Mouse (Mus musculus) layer of hippocampus, postnatal 36 days (tissue): ENCODE measurements around the gene Dph1. TPM values are rescaled to one million over a fixed set of nuclear protein-coding genes. Genes with fewer than 3 reads are reported as not detected.

Experiments used
- DNase-seq, 2 experiments: peaks; one replicate each; pipeline ENCODE4 v3.0.0; 2022
- total RNA-seq, 2 experiments: library from RNA; stranded (reverse); gene quantifications; 2 replicates each; pipeline ENCODE4 v1.2.3; 2021

The Dph1 gene
- total RNA-seq, 2 experiments from 2014 or later = 33.4 to 33.9 TPM

DNA sequence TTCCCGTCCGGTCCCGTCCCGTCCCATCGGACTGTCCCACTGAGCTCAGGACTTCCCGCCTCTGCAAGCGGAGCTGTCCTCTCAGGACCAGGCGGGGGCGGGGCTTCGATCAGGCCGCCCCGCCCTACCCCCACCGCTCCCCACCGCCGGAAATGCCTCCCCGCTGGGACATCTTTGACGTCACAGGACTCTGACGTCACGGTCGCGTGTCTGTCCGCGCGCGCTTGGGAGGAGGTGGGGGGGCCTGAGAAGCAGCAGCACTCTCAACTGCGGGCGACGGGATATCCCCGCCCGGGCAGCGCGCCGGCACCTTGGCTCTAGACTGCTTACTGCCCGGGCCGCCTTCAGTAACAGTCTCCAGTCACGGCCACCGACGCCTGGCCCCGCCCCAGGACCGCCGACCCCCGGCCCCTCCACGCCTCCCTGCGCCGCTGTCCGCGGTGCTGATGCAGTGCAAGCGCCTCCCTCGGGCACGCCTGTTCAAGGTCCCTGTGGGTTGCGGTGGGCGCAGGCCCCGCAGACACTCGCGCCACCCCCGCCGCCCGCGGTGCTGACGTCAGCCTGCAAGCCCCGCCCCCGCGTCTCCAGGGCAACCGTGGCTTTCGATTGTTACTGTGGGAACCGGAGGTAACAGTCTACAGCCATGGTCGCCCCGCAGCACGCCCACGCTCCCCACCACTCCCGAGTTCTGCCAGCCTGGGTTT, 17.8 kb downstream of the Dph1 start:
- peak; percentile 93 to 97 for DNase-seq

DNA sequence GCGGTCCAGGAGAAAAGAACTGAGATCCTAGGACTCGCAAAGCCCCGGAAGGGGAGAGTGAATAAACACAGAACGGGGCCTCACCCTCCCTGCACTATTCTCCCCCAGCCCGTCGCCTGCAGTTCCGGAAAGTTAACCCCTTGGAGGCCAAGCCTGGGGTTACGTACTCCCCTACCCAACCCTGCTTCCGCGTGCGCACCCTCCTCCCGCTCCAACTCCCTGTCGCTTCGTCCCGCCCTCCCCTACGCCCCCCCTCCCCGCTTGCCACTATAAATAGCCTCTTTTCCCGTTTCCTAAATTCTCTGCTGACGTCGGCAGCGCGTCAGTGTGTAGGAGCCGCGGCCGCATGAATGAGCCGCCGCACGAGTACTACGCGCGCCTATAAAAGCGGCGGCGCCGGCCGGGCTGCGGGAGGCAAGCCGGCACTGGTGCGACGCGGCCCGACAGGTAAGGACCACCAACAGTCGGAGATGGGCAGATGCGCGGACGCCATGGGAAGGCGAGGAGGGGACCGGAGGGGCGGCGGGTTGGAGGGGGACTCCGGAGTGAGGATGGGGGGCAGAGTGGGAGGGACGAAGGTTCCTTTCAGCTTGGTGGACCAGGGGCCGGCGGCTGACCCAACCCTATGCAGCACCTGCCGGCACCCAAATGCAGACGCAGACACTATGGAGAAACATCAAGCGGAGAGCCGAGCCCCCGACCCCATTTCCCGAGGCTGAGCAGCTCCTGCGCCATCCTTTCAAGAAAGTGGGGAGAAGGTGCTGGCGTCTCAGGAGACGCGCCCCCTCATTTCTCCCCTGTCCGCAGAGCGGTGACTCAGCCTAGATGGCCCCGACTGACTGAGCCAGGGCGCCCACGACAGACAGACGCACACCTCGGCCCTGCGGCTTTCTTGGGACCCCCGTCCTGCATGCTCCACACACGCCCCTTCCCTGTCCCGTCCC, 18.6 kb downstream of the Dph1 start:
- peak in 1 of 2 experiments; percentile 62 for DNase-seq

DNA sequence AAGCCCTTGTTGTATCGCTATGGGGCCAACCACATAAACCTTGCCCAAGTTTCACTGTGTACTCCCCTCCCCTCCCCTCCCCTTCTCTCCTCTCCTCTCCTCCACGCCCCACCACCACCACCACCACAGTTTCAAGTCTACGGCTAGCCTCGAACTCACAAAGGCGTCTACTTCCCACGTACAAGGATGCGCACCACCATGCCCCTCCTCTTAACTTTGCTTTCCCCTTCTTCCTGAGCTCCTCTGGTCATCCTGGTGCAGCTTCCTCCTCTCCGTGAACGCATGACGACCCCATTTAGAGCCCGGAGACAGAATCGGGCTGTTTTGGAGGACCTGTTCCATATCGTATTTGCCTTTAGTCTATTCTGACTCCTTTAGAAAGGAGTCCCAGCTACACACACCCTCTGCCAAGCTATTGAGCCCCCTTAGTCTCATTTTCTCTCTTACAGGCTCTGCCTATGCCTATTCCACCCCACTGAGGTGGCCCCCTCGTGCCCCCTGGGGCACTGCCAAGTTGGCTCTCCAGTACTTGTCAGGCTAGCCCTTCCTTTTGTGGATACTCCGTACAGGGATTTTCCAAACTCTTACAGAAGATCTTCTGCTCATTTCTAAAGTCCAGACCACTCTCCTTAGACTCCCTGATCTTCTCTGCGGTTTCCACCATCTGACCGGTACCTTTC, 19.7 kb downstream of the Dph1 start:
- DNase-seq = no peak

DNA sequence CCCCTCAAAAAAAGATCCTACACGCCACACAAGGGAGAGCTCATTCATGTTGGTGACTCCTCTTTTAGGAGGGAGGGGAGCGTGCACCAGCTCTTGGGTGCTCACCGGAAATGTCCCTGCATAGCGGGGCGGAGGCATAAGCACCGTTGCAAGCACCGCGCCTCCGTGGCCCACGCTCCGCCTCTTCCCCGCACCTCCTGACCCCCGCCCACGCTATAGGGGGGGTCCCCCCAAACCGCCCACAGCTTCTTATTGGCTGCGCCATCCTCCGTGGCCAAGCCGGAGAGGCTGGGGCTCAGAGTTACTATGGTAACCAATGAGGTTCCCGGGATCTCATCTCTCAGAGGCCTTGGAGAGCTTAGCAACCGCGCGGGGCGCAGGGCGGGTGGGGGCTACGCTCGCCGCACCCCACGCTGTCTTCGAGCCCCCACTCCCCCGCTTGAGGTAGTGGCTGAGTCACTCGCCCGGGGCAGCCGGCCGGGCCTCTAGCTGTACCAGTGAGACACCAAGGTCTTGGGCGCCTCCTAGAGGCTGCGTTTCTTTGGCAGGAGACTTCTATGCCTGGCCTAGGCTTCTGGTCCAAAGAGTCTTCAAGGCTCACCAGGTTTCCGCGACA, 20.8 kb downstream of the Dph1 start:
- peak; percentile 90 for DNase-seq

DNA sequence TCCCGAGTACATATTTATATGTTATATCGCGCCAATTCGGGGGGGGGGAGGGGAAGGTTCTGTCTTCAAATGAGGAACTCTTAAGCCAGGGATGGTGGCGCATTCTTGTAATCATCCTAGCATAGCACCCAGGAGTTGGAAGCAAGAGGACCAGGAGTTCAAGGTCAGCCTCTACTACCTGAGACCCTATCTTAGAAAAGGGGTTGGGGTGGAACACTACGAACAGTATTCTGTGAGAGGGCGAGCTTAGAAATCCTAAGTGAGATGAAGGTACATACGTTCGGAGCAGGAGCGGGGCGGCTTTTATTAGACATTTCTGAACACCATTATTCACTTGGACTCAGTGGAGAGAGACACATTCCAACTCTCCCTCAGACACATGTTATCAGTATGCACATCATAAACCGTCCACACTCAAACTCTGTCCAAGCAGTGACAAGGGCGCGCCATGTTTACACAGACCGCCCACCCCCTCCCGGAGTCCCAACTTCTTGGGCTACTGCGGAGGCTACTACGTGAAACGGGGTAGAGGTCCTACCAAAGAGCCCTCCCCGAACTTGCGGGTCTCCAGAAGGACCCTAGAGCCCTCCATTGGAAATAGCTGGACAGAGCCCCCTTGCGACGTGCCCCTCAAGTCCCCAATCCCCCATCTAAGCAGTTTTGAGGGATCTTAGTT, 21.5 kb downstream of the Dph1 start, which contains the start of gene Hic1:
TSS of gene Hic1 (minus strand) at position 115 of the 676 bp plus-strand sequence.
- no peak for DNase-seq

DNA sequence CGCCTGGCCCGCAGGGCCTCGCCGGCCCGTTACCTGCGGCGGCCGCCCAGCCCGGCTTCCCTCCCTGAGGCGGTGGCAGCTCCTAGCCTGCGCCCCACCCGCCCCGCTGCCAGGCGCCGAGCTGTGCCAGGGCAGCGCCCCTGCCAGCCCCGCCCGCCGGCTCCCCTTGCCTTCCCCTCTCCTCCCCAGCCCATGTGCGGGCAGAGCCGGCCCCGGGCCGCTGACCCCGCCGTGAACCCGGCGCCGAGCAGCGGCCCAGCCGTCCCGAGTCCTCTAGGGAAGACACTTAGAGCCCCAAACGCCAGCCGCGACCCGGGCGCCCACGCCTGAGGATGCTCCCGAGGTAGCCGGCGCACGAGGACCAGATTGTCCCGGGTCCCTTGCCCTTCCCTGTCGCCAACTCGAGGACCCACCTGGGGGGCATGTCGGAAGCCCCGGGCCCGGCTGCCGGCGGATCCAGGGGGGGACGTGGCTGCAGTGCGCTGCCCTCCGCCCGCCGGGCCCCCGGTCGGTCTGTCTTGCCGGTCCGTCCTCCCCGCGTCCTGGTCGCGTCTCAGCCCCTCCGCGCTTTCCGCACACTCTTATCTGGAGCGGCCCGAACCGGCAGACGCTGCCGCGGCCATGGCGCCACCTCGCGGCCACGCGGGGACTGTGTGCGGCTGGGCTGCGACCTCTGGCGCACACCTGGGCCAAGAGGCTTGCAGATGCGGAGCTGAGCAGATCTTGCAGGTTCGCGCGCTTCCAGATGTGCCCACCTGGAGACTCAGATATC, 22.3 kb downstream of the Dph1 start:
- peak in 1 of 2 experiments; percentile 74 for DNase-seq

DNA sequence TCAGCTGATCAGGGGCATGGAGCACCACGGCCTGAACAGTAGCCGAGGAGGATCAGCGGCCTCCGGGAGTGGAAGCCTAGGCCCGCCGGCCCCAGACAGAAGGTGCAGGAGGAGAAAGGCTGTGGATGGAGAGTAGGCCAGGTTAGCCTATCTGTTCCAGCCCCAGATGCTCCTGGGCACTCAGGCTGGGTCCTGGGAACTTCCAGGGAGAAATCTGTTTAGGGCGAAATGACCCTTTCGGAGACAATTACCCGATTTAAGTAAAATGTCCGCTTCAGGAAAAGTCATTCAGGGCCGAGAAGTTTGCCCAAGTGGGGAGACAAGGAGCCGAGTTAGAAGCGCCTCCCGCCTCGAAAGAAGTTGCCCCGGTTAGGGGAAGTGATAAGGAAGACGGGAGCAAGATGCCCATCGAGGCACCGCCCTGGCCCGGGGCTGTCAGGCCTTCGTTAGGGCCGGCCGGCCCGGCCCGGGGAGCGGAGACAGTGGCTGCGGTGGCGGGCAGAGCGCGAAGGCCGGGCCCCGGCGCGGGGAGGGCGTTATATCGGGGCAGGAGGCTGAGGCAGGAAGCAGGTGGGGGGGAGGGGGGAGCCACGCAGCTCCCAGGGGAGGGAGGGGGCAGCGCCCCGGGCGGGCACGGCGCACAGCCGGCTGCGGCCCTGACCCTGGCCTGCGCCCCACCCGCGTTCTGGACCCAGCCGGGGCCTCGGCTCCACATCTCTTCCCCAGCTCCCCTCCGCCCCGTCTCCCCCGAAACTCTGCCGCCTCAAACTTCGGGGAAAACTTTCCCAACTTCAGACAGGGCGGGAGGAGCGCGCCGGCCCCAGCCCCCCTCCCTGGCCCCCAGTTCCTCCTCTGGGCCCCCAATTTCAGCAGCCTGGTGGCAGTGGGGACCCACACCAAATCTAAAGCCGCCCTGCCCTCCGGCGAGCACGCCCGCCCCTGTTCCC, 23.1 kb downstream of the Dph1 start:
- DNase-seq = peak in 1 of 2 experiments; percentile 2

DNA sequence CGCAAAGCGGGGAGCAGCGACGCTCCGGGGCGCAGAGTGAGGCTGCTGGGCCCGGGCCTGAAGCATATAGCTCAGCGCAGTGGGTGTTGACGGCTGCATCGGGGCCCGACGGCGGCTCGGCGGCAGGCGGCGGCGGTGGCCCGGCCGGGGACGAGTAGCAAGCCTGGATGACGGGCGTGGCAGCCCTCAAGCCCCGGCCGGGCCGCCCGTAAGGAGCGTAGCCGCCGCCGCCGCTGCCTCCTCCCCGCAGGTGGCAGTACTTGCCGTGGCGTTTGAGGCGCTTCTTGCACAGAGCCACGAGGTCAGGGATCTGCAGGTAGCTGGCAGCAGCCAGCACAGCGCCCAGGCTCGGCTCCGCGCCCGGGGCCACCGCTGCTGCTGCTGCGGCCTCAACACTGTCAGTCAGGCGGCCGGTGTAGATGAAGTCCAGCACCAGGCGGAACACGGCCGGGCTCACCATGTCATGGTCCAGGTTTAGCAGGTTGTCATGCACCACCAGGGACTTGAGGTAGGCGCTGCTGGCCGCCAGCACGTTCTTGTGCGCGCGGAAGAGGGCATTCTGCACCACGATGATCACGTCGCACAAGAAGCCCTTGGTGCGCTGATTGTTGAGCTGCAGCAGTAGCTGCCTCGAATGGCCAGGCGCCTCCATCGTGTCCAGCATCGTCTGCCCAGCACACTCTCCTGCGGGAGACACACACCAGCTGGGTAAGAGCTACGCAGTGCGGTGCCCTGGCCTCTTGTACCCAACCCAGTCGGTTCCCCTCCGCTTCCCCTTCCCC, 24.0 kb downstream of the Dph1 start:
- DNase-seq = peak in 1 of 2 experiments; percentile 10

DNA sequence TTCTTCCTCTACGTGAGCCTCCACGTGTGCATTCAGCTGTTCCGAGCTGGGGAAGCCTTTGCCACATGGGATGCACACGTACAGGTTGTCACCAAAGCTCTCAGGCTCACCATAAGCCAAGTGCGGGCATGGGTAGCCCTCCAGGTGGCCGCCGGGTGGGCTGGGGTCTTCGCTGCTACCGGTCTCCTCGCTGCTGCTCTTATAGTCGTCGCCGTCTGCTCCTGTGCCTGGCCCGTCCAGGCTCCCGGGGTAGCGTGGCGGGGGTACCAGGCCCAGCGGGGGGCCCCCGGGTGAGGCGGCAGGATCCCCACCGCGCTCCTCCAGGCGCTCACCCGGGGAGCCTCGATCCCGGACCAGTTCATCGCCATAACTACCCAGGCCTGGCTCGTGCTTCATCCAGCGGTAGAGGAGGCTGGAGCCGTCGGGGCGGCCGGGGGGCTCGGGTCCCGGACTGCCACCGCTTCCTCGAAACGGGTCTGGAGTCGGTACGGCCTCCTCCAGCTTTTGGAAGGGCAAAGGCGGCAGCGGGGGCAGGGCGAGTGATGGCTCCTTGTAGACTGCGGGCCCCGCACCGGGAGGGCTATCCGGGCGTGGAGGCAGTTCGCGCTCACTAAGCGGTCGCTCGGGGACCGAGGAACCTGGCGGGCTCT, 24.7 kb downstream of the Dph1 start:
- no peak for DNase-seq

DNA sequence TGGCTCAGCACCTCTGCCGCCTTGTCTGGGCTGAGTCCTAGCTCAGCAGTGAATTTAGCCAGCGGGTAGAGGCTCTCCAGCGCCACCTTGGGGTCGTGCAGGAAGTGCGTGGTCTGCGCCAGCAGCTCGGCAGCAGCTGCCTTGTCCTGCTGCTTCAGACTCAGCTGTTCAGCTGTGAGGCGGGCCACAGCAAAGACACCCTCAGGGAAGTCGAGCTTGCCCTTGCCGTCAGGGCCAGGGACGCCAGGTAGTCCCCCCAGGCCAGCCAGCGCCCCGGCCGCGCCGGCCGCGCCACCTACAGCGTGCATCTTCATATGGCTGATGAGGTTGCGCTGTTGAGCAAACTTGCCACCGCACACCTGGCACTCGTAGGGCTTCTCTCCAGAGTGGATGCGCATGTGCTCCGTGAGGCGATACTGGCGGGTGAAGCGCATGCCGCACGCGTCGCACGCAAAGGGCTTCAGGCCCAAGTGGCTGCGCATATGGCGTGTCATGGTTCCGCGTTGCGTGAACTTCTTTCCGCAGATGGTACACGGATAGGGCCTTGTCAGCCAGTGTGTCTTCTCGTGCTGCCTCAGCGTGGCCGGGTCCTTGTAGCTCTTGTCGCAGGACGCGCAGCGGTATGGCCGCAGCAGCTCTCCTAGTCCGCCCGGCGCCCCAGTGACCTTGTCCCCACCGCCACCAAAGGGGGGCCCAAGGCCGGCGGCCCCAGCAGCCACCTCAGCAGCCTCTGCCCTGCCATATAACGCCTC, 25.4 kb downstream of the Dph1 start:
- peak; percentile 77 to 82 for DNase-seq

DNA sequence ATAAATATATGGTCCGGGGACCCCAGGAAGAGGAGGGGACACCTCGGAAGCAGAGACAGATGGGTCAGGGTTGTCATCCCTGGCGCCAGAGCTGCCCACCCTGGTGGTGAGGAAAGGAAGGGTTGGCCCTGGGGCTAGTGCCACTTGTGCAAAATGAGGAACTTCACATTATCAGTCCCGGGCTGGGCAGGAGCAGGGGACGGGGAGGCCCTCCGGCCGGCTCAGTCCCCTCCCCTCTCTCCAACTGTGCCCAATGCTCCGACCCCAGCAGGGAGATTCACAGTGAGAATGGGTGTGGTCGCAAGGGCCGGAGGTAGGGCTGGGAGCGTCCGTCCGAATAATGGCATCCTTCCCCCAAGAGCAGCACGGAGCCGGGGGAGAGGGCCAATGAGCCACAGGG, 26.3 kb downstream of the Dph1 start:
- DNase-seq = peak in 1 of 2 experiments; percentile 6

DNA sequence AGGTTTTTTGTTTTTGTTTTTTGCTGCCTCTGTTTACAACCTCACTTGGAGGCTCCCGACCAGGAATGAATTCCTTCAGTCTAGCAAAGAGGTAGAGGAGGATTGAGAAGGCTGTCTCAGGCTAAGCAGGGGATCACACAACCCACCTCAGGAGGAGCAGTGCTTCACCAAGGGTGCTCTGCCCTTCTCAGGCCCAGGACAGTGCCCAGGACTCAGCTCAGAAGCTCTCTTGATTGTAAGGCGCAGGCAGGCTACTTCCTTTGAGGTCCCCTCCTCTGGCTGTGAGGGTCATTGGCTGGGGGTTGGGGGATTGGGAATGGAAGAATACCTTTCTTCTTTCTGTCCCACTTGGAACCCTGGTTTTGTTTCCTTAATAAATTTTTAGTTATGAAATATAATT, 27.0 kb downstream of the Dph1 start:
- no peak for DNase-seq

DNA sequence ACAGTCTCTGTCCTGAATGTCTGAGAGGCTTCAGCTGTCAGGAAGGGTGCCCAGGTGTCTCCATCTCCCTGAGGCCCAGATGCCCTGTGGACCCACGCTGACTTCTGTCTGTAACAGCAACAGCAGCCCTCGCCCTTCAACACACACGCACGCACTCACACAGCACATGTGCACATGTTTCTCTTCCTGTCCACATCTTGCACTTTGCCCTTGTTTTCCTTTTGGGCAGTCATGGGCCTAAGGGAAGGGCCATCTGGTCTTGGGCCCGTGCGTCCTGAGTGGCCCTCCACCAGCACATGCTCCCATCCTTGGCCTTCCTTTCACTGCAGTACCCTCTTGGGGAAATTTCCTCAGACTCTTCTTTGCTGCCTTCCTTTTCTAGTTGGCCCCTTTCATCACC, 27.7 kb downstream of the Dph1 start:
- DNase-seq = no peak

DNA sequence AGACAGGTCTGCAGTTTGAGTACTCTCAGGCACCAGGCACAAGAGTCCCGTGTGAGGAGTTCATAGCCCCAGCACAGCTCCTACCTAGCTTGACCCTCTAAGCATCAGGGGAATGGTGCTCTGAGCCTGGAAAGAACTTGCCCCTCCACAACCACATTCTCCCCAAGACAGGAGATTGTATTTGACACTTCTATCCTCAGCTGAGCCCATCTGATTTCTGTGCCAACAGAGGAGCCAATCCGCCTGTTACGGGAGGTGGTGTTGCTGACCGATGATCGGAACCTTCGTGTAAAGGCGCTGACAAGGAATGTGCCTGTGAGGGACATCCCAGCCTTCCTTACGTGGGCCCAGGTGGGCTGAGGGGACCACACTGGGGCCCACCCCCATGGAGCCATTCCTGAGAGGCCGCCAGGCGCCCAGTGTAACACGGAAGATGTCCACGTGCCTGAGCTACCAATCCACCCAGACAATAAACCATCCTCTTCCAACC, 28.4 kb downstream of the Dph1 start:
- no peak for DNase-seq

DNA sequence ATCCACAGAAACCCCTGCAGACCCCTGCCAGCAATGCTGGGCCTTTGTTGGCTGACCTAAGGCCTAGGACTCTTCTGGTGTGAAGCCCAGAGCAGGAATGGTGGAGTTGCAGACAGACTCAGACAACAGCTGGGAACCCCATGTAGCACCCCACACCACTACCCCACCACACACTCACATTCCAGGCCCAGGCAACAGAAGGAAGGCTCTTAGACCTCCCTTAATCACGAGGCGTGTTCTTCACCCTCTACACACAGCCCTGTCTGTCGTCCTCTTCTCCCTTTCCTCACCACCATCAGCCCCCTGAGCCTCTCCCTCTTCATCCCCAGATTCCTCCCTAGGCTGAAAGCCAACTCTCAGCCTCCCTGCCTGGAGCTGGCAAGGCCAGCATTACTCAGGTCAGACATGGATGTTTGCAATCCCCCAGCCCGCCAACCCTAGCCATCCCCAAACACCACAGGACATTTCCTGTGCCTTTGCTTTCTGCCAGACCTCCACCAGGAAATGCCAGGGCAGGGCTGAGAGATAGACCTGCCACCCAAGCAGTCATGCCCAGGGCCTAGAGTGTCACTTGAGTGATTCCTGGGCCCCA, 29.5 kb downstream of the Dph1 start:
- no peak for DNase-seq

DNA sequence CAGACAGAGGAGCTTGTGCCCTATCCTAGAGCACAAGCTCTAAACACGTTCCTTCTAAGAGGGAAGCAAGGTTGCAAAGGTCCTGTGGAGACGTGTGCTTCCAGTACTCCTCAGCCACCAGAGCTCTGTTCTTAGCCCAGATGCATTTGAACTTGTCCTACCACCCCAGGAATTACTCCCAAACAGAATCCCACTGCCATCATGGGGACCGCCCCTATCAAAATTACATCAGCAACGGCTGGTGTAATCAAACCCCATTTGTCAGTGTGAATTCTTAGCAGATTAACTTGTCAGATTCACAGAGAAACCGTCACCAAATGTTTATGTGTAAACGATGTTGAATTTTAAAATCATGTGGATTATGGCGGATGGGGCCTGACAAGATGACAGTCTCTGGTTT, 30.1 kb downstream of the Dph1 start:
- DNase-seq = no peak

DNA sequence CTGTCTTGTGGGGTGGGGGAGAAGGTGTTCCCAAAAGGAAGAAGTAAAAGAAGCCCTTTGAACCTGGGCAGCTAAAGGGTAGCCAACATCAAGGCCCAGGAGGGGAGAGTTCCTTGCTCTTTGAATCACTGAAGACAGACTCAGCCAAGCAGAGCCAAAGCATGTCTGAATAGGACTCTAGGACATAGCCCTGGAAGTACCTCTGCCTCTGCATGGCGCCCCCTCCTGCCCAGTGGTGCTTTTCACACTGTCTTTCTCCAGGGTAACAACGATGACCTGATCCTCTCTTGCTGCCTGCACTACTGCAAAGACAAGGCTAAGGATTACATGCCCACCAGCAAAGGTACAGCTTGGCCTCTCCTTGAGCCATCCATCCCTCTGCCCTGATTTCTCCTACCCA, 31.5 kb downstream of the Dph1 start:
- no peak for DNase-seq
